Mouse (Mus musculus): ENCODE data around the gene Spata20.

The Spata20 gene

DNA sequence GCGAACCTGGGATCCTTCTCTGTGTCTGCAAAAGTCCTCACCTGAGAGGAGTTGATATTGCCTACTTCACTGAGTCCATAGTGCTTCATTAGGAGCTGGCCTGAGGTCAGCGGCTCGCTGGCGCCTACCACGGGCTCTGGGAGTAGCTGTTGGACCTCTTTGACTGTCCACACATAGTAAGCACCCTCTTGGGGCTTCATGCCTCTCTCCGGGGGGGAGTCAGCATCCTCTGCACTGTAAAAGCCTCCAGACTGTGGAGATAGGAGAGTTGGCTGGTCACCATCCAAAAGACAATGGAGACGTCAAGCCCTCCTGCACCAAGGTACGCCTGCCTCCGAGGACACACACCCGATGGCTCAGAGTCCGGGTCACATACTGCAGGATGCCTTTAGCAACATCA lies 3.2 kb downstream of the Spata20 start:
- CTCF ChIA-PET = no interaction called here

DNA sequence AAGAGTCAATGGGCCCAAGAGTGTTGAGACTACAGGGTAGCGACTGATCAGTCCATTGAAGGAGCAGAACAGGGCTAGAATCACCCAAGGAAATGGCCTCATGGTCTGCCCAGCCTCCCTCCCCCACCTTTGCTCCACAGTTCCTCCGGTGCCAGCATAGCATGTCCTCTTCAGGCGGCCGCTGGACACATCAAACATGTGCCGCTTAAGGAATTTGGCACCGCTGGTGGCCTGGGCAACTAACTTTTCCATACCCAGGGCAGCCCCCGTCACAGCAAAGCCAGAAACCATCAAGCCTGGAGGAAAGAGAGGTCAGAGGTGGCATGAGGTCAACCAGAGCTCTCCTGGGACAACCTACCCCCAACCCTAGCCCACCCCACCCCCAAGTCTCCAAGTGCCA lies 4.0 kb downstream of the Spata20 start:
- CTCF ChIA-PET = no interaction called here

DNA sequence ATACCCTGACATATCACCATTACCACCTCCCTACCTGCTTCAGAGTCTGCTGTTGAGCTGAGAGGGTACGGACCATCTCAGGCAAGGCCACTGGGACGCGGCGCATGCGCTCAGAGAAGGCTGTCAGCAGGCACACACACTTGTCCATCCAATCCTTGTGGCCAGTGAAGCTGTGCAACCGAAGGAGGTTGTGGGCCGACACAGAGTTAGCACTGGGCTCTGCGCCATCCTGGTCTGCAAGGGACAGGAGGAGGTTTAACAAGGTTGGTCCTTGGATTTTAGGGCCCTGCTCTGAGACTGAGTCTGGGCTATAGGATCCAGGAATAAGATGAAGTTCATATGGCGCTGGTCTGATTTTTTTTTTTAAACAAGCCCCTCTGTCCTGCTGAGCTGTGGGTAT lies 5.6 kb downstream of the Spata20 start:
- CTCF ChIA-PET = no interaction called here

DNA sequence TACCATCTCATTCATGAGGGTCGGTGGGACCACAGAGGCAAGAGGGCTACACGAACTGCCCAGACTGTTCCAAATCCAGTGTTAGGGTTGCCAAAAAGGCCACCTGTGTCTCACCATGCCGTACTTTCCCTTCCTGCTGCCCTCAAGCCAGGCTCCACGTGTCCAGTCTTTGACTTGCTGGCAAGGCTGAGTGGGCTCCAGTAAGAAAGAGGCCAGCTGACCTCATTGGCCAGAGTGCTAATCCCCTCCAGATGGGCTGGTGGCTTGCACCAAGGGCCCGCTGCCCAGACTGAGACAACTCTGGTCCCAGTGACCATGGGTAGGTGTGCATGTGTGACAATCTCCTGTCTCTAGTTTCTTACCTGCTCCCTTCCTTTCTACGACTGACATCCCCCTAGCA lies 8.3 kb downstream of the Spata20 start:
- CTCF ChIA-PET = no interaction called here

DNA sequence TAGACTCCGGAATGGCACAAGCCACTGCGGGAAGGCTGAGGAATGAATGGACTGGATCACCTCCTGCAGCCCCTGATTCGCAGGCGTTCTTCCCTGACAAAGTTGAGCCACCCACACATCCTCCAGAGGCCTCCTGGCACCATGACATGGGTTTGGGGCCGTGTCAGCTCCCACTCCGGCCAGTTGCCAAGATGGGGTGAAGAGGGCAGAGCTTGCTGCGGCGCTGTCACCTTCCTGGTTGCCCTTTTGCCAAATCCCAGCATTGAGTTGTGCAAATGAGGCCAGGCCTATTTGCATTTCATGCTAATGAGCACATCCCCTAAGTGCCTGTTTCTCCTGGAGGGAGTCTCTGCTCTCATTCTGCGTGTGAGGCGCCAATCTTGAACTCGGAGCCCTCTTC lies 10.3 kb downstream of the Spata20 start:
- CTCF ChIA-PET = no interaction called here

DNA sequence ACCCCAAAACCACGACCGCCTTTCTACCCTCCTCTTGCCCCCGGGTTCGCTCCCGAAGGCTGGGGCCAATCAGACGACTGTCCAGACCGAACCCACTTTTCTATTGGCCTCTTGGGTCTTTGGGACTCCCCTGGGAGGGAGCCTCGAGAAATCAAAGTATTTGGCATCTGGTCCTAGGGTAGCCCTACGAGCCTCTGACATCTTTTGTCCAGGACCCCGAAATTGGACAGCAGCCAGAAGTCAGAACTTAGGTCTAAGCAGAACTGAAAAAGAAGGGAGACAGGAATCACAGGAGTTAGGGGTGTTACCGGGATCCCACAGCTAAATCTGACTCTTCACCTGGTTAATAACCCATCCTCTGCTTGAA lies 11.5 kb downstream of the Spata20 start:
- CTCF ChIA-PET = no interaction called here

DNA sequence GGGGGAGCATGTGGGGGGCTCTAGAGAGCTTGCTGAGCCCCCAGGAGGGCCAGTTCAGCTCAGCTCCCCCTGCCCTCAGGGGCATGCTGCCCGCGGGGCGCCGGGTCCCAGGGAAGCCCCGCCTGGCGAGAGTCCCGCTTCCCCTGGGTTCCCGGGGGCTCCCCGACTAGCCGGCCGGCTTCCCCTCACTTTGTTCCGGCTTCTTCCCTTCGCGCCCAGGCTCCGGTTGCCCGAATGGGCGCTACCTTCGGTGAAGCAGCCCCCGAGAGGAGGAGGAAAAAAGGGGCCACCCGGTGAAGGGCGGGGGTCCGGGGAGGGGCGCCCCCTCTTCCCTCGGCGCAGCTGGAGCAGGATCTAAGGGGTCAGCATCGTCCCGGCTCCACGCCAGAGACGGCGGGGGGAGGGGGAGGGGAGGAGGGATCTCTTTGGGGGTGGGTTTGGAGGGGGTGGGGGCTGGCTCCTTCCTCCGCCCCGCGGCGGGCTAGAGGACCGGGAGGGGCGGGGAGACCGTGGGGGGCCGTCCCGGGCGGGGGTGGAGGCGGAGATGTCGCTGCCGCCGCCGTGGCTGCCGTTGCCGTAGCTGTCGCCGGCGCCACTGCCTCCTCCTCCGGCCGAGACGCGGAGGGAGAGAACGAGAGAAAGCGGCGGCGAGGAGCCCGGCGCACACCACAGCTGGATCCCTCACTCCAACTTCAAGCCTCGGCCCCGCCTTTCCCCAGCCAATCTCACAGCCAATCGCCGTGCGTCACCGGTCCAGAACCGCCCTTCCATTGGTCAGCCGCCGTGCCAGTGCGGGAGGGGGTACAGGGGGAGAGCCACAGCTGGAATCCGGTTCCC lies 12.1 kb downstream of the Spata20 start, which contains the start of gene Cacna1g:
Gene Cacna1g (minus strand): TSS at position 492 of the 837 bp plus-strand sequence.
- CTCF ChIA-PET = no interaction called here

DNA sequence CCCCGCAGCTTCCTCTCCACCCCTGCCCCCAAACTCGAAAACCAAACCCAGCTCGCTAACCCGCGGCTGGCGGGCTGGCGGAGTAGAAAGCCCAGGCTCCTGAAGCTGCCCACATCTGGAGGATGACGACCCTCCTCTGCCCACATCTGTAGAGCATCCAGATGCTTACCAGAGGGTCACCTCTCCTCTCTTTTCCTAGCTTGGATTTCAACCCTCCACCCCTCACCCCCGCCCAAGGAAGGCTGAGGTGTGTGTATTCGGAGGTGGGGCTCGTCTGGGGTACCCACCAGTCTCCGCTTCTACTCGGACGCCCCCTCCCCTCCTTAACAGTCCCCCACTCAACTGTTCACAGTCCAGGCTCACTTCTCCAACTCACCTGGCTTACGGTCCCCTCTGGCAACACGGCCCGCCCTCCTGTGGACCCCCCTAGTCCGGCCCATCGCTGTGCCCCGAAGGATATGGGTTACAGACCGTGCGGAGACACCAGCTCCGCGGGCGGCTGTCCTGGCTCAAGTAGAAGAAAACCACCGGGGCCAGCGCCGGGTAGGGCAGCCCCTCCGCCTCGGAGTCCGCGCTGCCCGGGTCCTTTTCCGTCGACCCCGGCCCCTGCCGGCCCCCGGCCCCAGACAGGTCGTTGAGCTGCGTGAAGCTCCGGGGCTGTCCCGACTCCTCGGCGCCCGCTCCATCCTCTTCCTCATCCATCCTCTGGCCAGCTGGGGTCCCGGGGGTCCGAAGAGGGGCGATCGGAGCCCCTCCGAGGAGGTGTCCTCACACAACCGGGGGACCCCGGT lies 12.9 kb downstream of the Spata20 start:
- CTCF ChIA-PET = no interaction called here

DNA sequence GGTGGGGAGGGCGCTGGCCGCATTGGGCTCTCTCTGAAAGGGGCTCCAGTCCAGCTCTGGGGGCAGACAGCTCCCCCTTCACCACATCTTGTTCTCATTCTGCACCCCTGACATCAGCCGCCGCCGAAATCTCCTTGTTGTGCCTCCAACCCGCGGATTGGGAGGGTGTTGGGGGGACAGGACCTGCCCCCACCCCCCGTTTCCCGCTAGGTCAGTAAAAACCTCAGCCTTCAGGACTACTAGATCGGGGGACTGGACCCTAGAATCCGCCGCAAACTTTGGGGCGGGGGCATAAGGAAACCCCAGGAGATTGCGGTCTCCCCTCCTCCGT lies 13.4 kb downstream of the Spata20 start:
- CTCF ChIA-PET = no interaction called here

DNA sequence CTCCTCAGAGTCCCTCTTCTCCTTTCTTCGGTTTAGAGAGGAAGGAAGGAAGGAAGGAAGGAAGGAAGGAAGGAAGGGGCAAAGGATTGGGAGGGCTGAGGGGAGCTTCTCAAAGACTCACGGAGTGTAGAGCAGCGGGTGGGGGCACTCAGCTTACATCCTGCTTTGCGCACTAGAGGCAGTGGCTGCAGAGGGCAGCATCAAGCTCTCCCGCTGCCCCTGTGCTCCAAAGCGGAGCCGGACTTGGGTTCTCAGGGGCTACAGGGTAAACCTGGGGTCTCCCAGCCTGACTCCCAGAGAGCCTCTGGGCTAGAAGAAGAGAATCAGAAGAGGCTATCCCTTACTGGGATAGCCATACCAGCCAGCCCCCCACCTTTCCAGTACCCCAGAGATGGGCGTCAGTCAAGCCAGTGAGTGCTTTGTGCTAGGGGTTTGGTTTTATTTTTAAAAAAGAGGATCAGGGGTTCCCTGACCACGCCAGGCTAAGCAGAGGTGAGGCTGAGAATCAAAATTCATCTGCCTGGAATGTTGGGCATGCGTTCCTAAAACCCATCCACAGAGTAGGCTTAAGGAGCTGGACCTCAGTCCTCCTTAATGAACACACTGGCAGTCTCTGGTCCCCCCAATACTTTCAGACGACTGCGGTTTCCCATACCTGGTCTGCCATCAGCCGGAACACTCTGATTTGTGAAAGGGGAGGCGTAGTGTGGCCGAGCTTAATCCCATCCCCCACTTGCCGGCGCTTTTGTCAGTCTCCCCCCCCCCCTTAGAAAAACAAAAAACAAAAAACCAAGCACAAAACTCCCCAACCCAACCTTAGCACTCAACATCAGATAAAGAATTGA lies 14.0 kb downstream of the Spata20 start:
- CTCF ChIA-PET = no interaction called here

DNA sequence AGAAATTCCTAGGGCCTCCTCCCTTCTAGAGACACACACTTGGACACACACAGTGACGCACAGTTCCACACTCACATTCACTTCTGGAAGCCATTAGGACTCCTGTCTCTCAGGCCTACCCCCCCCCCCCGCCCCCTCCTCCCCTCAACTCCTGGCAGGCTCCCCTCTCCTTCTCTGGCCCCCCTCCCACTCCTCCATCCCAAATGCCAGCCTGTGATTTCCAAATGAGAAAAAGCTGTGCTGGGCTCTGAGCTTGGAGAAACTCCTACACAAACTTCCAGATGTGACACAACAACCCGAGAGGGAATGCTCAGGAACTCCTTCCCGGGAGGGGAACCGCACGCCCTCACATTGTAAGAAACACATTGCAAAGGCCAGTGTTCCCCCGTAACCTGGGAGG lies 15.6 kb downstream of the Spata20 start:
- CTCF ChIA-PET = no interaction called here

DNA sequence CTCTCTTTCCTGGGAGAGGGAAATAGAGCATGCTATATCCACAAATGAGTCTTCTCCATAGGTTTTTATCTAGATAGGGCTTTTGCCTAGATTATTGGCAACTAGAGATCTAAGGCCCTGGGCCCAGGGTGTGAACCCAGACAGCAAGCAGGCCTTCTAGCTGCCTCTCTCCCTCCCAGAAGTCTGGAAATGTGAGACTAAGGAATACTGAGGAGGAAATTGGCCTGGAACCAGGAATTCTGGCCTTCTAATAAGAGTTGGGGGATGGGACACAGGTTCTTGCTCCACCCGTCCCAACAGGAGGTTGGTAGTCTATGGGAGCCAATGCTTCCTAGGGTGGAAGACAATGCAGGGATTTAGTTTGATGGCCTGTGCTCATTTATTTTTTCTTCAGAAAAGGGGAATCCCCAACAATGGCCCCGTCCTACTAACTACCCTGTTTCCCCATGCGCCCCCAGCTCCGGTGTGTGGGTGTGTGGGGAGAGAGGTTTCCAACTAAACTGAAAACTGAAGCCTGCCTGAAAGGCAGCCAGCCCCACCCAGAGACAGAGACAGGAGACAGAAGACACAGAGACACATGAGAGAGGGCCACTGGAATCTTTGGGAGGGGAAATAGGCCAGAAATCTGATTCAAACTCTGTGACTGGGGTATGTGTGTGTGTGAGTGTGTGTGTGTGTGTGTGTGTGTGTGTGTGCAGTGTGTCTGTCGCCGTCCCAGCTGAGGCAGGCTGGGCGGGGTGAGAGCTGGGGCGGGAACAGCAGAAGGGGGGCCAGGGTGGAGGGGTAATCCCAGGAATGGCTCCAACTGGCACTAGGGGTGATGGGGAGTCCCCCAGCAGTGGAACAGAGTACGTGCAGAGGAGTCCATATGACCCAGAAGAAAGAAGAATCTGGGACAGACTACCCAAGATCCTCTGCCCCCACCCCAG lies 16.6 kb downstream of the Spata20 start:
- CTCF ChIA-PET = no interaction called here

DNA sequence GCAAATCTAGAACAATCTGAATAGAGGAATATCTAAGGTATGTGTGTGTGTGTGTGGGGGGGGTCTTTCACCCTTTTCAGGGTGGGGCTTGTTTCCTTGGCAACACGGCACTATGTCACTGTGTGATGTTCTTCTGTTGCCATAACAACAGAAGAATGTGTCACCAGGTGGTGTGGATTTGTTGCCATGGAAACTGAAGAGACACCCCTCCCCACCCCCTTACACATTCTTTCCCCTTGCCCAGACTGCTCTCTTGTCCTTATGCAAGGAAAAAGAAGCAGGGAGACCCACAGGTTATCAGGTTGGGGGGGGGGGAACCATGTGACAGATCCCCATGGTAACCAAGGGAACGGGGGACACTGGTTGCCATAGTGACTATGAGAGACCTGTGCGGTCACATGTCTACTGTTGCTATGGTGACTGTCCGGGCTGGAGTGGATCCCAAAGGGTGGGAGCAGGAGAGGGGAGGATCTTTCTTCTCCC lies 17.4 kb downstream of the Spata20 start:
- CTCF ChIA-PET = no interaction called here

DNA sequence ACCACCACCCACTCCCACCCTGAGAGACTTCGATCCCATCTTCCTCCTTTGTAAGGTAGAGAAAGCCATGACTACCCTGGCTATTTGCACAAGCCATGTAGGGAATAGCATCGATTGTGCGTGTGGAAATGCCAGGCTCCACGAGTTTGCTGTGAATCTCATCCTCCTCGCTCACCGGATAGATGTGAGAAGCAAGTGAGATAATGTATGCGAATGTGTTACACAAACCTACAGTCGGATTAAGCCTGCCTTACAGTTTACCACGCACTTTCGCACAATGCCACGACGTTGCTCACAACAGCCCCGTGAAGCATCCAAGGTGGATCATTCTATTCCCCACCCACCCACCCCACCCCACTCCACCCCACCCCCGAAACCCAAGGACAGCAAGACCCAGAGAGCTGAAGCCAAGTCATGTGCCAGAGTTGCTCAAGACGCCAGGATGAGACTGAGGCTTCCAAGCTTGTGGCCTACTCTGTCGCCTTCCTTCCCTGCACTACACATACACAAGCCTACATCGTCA lies 19.6 kb downstream of the Spata20 start:
- CTCF ChIA-PET = no interaction called here

DNA sequence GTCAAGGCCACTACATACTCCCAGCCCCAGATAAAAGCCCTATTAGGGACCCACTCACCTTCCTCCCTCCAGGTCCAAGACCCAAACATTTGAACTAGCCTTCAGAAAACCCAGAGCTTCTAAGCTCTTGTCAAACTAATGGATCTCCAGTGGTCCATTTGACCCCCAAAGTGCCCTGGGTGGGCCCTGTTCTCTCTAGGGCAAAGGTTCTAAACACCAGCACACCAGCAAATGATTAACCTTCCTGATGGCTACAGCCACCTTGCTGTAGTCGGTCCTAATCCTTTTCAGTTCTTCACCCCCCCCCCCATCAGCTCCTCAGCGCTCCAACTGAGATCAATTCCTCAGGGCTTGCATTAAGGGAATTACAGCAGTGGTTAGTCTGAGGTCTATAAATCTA lies 21.8 kb downstream of the Spata20 start:
- CTCF ChIA-PET = no interaction called here

DNA sequence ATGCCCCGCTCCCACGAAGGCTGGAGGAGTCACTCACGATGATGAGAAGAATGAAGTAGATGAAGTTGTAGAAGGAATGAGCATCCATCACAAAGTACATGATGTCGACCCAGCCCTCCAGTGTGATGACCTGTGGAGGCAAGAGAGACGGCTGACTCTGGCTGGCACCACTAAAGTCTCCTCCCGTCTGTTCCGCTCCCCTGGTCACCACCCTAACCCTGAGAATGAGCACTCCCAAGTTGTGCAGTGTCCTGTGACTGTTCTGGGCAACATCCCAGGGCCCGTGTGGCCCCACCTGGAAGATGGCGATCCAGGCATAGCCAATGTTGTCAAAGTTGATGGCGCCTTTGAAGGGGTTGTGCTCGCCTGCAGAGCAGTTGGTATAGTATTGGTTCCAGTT lies 24.1 kb downstream of the Spata20 start:
- CTCF ChIA-PET = no interaction called here

DNA sequence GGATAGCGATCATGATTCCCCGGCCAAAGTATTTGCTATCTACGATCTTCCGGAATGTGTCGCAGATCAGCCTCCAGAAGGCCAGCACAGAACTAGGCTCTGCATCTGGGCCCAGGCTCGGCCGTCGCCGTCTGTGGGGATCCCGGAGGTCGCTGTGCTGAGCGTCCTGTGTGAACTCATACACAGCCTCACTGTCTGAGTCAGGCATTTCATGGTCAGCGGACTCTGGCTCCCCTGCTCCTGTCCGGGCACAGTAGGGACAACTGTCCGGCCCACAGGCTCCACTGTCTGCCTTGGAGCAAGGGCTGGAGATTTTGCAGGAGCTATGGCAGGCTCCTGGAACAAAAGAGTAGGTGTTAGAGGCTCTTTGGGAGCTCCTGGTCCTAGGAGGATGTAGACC lies 29.0 kb downstream of the Spata20 start:
- CTCF ChIA-PET = no interaction called here

DNA sequence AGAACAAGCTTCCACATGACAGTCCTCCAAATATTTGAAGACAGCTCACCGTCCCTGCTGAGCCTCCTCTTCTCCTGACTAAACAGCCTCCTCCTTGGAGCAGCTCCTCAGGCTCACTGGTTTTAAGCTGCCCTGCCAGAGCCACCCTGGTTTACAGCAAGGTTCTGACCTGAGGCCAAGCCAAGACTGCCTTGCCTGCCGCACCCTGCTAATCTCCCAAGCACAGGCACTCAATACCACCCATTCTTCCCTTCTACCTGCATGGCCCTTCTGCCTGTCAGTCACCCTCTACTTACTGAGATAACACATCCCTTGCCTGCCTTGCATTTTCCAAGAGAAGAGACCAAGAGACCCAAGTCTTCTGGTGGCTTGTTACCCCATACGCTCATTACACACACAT lies 29.6 kb downstream of the Spata20 start:
- CTCF ChIA-PET = no interaction called here

DNA sequence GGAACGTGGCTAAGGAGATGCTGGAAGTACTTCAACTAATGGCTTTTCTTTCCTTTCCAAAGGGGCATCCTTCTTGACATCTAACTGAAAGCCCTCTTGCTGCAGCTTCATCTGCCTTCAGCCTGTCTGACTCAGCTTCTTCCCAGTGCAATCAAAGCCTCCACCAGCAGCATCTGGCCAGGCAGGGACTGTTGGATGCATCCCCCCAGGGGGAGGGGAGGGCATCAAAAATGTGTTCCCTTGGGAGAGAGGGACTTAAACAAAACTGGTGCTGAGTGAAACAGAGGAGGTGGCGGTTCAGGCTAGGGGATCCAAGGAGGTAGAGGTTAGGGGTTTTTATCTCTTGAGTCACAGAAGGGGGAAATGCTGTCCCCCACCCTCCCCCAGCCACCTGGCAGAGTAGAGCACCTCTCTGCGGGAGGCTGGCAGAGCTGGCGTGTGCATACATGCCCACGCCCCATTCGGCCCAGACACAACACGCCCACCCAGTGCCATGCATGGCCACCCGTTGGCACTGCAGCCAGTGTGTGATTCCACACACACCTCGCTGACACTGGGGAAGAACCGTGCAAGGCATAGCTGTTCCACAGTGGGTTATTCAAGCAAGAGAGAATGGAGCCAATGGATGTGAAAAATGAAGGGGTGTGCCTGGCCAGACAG lies 30.7 kb downstream of the Spata20 start:
- CTCF ChIA-PET = no interaction called here

DNA sequence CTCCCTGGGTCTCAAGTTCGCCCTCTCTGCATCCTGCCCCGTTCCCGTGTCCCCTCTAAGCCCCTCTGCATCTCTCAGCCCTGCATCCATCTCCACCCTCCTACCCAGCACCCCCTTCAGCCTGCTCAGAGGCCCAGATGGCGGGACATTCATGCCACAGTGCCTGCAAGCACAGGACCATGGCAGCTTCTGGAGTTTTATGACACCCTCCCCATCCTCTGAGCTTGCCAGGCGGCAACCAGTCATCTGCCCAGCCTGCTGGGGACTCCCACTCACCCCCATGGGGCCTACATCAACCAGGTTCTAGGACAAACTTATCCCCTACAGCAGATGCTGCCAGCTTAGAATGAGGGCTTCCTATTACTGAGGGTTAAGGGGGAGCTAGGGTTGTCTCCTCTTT lies 31.2 kb downstream of the Spata20 start:
- CTCF ChIA-PET = no interaction called here
